Mouse (Mus musculus) thymus, adult 2 months (tissue): Measurements from ENCODE around the gene Tmprss9.

Experiments
- CTCF ChIP-seq: fragments of 200-500 bp; IDR thresholded peaks from 2 replicates; pipeline ENCODE4 v1.5.1; 2012; ENCODE audit warnings: mild to moderate bottlenecking, control low read depth, low read length, moderate library complexity, borderline replicate concordance; ENCODE audit not compliant: control insufficient read depth, poor library complexity, insufficient read depth; ENCODE audit errors: extremely low read depth
- POLR2A ChIP-seq: fragments of 200-500 bp; IDR thresholded peaks from 2 replicates; pipeline ENCODE4 v1.6.1; 2012; ENCODE audit warnings: mild to moderate bottlenecking, low read length, control low read depth, moderate library complexity; ENCODE audit not compliant: control insufficient read depth, poor library complexity, insufficient read depth; ENCODE audit errors: extremely low read depth

DNA sequence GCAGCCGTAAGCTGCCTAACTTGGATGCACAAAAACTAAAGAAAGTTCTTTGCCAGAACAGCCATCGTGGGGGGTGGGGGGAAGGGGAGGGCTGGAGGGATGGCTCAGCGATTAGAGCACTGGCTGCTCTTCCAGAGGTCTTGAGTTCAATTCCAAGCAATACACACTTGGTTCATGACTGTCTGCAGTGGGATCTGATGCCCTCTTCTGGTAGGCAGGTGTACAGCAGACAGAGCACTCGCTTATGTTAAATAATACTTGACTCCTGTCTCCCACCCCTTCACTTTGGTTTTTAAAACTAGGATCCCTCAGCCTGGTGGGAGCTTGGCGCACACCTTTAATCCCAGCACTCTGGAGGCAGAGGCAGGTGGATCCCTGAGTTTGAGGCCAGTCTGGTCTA is 4.4 kb downstream of the Tmprss9 start:
- TF ChIP-seq POLR2A: no peak
- TF ChIP-seq CTCF: no peak
